Mouse (Mus musculus) brain, embryonic 14.5 days (tissue): ENCODE results near the gene Gsta2. TPM values are rescaled to one million over a fixed set of nuclear protein-coding genes. Genes with fewer than 3 reads are reported as not detected.
"Not testable (repeated sequence)": the region's sequence is repeated elsewhere in the genome, so short reads cannot be mapped to it uniquely, and the experiment has no call there.

Experiments
- DNase-seq: peaks from one replicate; pipeline ENCODE4 v3.0.0-alpha.2; 2011; ENCODE audit warnings: low read depth
- CTCF ChIP-seq: fragments of 200-500 bp; IDR thresholded peaks from 2 replicates; pipeline ENCODE4 v1.5.1; 2012; ENCODE audit warnings: inconsistent platforms, mild to moderate bottlenecking, moderate library complexity, borderline replicate concordance; ENCODE audit not compliant: insufficient read depth, insufficient read length; ENCODE audit errors: extremely low read depth
- POLR2A ChIP-seq: fragments of 200-500 bp; IDR thresholded peaks from 2 replicates; pipeline ENCODE4 v1.6.1; 2012; ENCODE audit warnings: mild to moderate bottlenecking, inconsistent platforms, borderline replicate concordance; ENCODE audit not compliant: poor library complexity, insufficient read depth, insufficient read length, severe bottlenecking; ENCODE audit errors: extremely low read depth
- polyA plus RNA-seq: library from polyadenylated mRNA; depleted of rRNA; stranded (reverse); fragments of >200 nt; gene quantifications from 2 replicates; pipeline ENCODE4 v1.2.3, GENCODE M21; 2012; rRNA removed

Gene Gsta2
- polyA plus RNA-seq, 1 experiment = not detected

DNA sequence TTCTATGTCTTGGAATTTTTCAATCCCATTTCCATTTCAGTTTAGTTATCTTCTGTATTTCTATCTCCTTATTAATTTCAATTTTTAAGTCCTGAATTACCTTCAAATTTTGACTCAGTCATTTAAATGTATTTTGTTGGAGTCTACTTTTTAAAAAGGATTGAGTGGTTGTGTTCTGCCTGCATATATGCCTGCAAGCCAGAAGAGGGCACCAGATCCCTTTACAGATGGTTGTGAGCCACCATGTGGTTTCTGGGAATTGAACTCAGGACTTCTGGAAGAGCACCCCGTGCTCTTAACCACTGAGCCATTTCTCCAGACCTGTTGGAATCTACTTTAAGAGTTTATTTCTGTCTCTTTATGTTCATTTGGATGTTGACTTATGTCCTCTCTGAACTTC lies 36.1 kb downstream of the Gsta2 start:
- TF ChIP-seq POLR2A (no peak), CTCF (peak; percentile 20; the same call in 1 of the 2 replicates)
- peak; percentile 5 for DNase-seq

DNA sequence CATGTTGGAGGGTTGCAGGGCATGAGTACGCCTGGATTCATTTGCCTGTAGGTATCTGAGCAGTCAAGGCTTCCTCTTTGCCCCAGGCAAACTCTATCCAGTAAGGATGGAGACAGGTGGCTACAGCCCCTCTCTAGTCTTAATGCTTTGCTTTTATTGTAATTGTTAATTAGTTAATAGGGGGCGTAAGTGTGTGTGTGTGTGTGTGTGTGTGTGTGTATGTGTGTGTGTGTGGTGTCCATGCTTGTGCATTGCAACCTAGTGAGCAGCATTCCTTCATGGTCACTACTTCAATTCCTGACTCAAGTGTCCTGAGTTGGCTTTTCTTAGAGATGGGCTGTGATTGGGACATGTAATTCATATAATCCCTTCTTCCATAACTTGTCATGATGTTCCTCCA lies 40.9 kb downstream of the Gsta2 start, which contains the start of gene Omt2a:
Gene Omt2a (minus strand): TSS at position 101 of the 400 bp plus-strand sequence.
- DNase-seq = no peak
- TF ChIP-seq CTCF (no peak), POLR2A (no peak)

DNA sequence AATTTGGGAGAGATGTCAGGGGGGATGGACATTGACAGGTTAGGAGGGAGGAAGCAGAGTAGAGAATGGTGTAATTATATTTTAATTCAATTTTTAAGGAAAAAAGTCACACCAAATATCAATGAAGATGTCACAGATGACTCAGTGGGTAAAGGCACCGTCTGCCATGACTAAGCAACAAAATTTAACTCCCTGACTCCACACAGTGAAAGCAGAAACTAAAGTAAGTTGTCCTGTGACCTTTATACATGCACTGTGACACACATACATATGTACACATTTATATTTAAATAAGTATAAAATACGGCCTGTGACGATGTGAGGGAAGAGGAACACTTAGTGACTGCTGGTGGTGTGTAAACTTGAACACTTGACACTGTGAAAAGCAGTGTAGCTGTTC lies 47.5 kb downstream of the Gsta2 start:
- not testable (repeated sequence) for DNase-seq

DNA sequence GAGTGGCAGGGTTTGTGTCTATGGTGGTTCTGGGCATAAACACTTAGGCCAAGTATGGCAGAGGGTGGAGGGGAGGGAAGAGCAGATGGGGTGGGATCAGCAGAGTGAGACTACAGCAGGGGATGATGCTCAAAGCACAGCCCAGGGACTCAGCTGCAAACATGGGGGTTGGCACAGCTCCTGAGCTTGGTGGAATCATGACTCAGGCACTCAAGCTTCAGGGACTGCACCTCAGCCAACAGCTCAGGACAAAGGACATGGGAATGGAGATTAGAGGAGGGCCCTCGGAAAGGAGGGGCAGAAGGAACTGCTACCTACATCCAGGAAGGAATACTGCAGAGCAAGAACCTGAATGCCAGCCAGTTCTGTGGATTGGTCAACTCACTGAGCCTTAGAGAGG lies 56.4 kb downstream of the Gsta2 start:
- DNase-seq = not testable (repeated sequence)

DNA sequence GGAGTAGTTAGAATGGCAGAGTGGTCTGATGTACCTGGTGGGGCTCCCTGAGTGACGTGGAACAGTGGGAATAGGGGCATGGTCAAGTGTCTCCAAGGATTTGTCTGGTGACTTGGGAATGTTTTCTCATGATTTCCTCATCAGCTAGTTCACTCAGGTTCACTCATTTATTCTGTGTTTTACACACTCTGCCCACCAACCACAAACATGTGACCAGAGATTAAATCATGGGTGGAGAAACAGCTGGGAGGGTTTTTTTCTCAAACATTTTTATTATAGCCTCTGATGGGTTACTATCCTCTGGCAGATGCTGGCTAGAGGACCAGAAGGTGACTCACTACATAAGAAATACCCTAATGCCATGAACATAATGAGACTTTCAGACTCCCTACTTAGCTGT lies 57.4 kb downstream of the Gsta2 start:
- no peak for DNase-seq
- TF ChIP-seq CTCF = no peak
- TF ChIP-seq POLR2A = no peak

DNA sequence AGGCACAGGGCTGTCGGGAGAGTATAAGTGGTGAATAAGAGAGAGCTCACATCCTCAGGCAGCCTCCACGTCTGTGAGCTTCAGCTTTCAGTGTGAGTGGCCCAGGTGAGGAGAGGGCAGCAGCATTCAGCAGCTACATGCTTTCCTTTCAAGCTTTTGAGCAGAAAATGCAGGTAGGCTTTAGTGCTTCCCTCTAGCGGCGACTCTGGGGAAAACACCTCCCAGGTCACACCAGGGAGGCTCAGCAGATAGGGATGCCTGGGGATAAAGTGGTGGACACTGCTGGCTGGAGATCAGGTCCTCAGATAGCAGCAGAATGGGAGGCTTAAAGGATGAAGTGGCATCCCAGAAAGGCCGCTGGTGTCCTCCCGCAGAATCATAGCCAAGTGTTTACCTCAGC lies 59.5 kb downstream of the Gsta2 start:
- DNase-seq = peak; percentile 54

DNA sequence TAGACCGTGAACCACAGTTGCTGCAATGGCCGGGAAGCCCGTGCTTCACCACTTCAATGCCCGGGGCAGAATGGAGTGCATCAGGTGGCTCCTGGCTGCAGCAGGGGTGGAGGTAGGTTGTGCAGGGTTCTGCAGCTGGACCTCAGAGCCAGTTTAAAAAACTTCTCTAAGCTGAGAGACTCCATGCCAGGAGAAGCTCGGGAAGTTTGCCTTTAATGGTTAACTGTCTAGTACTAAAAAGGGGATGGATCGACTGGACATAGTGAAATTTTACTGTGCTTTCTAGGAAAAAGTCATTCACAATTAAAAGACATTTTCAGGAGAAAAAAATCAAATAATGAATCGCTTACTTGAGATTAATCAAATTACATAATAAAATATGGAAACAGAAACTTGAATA lies 60.8 kb downstream of the Gsta2 start:
- not testable (repeated sequence) for DNase-seq

More for the DNA sequence above, 59.5 kb downstream of the Gsta2 start:
- peak; percentile 68; the same call in 1 of the 2 replicates for TF ChIP-seq CTCF

DNA sequence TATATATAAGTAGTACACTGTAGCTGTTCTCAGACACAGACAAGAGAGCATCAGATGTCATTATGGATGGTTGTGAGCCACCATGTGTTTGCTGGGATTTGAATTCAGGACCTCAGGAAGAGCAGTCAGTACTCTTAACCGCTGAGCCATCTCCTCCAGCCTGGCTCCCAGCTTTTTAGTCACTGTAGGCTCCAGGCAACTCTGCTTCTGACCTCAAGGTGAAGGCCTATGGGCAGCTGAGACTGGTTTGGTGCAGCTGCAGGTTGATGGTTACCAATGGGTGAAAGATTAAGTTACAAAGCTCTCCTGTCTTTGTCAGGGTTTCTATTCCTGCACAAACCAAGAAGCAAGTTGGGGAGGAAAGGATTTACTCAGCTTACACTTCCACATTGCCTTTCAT lies 61.9 kb downstream of the Gsta2 start:
- not testable (repeated sequence) for DNase-seq

DNA sequence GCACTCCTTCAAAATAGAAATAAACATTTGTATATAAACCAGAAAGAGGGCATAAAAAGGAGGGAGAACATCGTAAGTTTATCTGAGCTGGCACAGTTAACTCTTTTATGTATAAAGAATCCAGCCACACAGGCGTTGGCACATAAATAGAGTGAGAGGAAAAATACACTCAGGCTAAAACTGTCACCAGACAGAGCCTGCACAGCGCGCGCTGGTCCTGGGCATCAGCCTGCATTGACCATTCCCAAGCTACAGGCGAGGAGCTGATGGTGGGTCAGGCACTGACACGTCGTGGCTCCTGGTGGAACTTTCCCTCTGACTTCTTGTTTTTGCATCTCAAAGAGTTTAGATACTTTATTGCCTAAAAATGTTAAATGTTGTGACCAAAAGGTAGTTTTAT lies 63.1 kb downstream of the Gsta2 start:
- DNase-seq = not testable (repeated sequence)

DNA sequence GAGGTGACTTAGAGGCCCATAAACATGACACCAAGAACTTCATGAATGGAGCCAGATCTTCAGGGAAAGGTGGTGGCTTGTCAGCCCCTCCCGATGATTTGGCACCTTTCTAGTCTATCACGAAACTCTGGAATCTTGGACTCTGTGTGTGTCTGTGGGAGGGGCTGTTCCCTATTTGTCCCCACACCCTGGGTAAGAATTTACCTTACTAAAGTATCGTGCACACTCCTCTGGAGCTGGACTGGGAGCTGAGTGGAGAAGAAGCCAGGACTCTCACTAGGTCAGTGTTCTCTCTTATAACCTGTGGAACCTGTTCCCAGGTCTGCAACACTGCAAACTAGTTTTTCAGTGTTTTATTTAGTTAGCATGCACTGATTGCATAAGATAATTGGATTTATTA lies 65.9 kb downstream of the Gsta2 start, which contains the start of gene Gm10639:
Gene Gm10639 (plus strand): TSS at position 201 of the 400 bp plus-strand sequence.
- not testable (repeated sequence) for DNase-seq

DNA sequence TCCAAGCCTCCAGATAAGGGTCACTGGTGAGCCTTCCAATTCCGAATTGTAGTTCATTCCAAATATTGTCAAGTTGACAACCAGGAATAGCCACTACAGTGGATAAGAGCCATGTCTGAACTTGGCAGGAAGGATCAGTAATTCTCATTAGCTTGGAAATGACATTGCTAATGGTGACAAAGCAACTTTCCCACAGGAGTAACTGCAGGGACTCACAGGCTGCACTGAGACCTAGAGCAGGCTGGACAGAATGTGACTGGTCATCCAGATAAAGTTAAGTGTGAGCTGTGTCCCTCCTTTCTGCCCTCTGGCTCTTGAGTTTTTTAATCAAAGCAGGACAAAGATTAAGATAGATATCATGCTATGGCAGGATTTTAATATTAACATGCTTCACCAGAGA lies 66.5 kb downstream of the Gsta2 start:
- DNase-seq = not testable (repeated sequence)

DNA sequence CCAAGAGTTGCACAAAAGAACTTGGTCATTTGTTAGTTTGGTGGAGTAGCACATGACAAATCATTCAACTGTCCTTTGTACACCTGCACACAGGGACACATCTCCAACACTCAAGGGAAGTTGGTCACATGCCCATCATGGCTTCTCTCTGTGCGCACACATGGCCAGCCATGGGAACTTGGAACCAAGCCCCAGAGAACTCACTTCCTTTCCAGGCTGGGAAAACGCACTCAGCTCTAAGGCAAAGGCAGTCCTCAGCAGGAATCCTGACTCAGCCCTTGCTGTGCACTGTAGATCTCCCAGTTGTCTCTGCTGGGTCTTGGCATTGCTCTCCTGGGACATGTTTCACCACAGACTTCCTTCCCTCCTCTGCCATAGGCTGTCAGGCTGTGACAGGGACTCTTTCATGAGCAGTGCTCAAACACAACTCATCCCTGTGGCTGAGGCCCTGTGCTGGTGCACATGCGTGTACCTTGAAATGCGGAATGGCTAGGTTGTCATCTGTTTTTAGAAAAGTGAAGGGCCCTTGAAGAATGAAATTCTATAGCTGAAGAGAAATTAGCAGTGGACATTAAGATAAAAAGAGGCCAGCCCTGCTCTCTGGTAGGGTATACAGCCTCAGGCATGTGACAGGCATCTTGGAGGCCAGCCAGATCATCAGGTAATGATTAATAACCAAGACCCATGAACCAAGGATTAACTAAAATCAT lies 73.4 kb downstream of the Gsta2 start:
- not testable (repeated sequence) for DNase-seq

Other genes with a start within 250 kb of the Gsta2 start
- gene Fbxo9, start 246.7 kb downstream of the Gsta2 start, polyA plus RNA-seq = 61.9 and 77.0 TPM in 2 replicates
- 45.0 and 55.6 TPM in 2 replicates for gene Ick, start 246.6 kb downstream of the Gsta2 start, polyA plus RNA-seq
- gene Gsta4, start 173.0 kb downstream of the Gsta2 start, polyA plus RNA-seq = 10.6 and 14.7 TPM in 2 replicates
- gene Gsta1, start 125.1 kb downstream of the Gsta2 start, polyA plus RNA-seq = 0.19 TPM in 1 of 2 replicates, not detected in the other
- not detected in 2 replicates for gene Gm3776, start 98.7 kb downstream of the Gsta2 start, polyA plus RNA-seq
- gene Gm10639, start 65.9 kb downstream of the Gsta2 start, polyA plus RNA-seq = not detected in 2 replicates
- gene Omt2a, start 41.0 kb downstream of the Gsta2 start, polyA plus RNA-seq = not detected in 2 replicates
- gene Omt2b, start 28.2 kb downstream of the Gsta2 start, polyA plus RNA-seq = not detected in 2 replicates
- 4.1 and 4.5 TPM in 2 replicates for gene Dppa5a, start 12.4 kb upstream of the Gsta2 start, polyA plus RNA-seq
- 3.9 TPM in 2 replicates for gene Ooep, start 22.9 kb upstream of the Gsta2 start, polyA plus RNA-seq
- 0.27 and 0.42 TPM in 2 replicates for gene Ddx43, start 40.0 kb upstream of the Gsta2 start, polyA plus RNA-seq
- 0.67 and 0.97 TPM in 2 replicates for gene Cgas, start 87.4 kb upstream of the Gsta2 start, polyA plus RNA-seq
- gene Mto1, start 92.4 kb upstream of the Gsta2 start, polyA plus RNA-seq = 23.8 and 25.0 TPM in 2 replicates
- gene Gm17324, start 93.0 kb upstream of the Gsta2 start, polyA plus RNA-seq = 0.40 and 0.55 TPM in 2 replicates
- gene Eef1a1, start 133.4 kb upstream of the Gsta2 start, polyA plus RNA-seq = 6,510 and 8,462 TPM in 2 replicates
- 9.3 and 11.5 TPM in 2 replicates for gene Slc17a5, start 232.3 kb upstream of the Gsta2 start, polyA plus RNA-seq